Mouse (Mus musculus) thymus, postnatal 14 days (tissue): ENCODE data around the gene Acsm2.
"Not testable (repeated sequence)": the region's sequence is repeated elsewhere in the genome, so short reads cannot be mapped to it uniquely, and the experiment has no call there.

ENCODE experiments used
- DNase-seq: peaks from one replicate; pipeline ENCODE4 v3.0.0; 2021

The Acsm2 gene

GRCm38 (mm10) chr7:119554040-119554439 lies at the start of gene Acsm2:
Acsm2 (plus strand) TSS chr7:119554340.
- no peak for DNase-seq

GRCm38 (mm10) chr7:119511143-119511542 lies 43.0 kb upstream of the Acsm2 start:
- DNase-seq: no peak

DNA sequence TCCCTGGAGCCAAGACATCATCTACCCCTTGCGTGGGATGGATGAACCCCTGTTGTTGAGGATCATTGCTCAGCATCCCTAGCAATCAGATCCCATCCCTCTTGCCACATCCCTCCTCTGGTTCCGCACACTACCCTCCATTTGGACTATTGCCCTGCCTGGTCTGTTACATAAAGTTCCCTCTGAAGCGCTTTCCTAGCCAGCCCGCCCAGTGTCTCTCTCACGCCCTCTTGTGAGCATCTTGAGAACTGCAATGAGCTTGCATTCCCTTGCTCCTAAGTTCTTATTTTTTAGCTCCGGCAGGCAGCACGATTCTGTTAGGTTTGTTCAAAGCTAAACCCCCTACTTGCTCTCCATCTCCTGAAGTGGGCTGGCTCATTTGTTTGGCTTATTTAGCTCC lies 41.1 kb upstream of the Acsm2 start:
- DNase-seq: no peak

DNA sequence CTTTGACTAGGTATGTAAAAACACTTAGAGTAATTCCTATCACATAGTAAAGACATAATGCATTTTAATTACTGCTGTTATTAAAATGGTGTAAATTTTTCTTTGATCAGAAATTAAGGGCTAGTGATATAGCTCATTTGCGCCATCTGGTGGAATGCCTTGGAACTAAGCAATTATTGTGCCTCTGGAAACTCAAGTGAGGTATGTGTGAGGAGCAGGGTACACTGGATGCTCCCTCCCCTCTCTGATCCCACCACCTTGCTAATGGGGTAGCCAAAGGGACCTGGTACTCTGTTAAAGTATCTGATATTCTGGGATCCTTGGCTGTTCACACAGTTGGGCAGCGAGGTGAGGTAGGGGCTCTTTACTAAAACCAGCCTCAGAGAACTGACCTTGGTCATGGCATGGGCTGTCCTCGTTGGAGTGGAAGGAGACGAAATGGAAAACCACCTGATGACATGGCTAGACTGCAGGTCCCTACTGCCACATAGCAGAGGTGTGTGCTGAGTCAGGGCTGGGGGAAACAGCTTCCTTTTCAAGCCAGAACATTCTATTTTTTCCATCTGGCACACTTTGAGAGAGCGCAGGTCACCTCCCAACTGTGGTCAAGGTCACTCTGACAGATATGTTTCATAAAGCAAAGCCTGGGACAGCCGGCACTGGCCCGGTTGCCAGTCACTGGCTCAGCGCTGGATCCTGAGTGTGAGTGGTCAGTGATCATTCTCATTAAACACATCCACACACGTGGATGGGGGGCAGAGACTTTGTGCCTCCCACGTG lies 38.5 kb upstream of the Acsm2 start:
- peak; percentile 6 for DNase-seq

- no peak for DNase-seq
These were observed 37.9 kb upstream of the Acsm2 start for GRCm38 (mm10) chr7:119516272-119516558.

GRCm38 (mm10) chr7:119519163-119519562 lies 35.0 kb upstream of the Acsm2 start, which contains the start of gene Acsm5:
Acsm5 (plus strand) TSS chr7:119519463.
- no peak for DNase-seq

DNA sequence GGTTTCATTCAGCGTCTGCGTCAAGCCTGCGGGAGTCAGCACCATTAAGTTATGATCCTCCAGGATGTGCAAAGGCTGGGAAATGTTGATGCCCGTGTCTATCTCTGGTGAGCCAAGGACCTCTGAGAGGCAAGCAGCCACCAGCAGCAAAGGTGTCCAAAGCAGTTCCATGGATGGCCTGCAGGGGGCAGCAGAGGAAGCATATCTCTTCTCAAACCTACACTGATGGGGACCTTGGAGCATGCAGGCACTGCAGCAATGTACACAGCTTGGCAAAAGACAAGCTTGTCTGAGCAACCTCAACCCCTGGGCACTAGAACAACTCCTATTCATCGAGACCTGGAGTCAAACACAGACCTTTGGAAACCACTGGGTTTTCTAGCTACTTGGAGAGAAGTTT lies 34.5 kb upstream of the Acsm2 start:
- peak; percentile 36 for DNase-seq

DNA sequence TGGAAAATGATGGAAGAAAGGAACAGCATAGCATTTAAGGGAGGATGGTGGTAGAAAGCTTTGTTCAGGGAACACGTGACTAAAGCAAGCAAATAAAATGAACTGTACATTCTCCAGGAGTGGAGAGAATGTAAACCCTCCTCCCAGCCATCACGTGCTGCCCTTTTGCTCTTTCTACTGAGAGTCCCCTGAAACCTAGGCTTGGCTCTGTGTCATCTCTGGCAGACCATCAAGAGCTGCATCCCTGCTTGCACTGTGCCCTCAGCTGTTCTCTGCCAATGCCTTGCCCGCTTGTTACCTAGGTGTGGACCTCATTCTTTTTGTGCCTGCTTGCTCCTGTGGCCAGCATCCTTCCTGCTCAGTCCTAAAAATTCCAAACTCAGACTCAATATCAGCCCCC lies 32.3 kb upstream of the Acsm2 start:
- DNase-seq: no peak

GRCm38 (mm10) chr7:119522385-119522784 lies 31.8 kb upstream of the Acsm2 start:
- no peak for DNase-seq

DNA sequence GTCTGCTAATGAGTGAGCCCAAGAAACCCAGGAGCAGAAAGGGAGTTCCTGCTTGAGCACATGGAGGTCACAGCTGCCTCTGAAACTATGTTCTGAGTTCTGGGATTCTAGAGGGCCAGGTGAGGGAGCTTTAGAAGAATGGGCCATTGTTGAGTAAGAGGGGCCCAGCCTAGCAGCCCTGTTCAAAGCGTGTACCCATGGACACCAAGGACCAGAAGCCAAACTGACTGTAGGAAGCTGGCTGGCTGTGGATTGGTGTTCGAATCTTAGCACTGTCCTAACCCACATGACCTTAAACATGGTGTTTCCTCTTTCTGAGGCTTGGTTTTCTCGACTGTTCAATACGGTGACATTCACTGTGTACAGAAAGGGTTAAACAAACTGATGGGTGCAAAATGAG lies 30.8 kb upstream of the Acsm2 start, which contains the start of gene Pdilt:
Gene Pdilt, minus strand, starts transcription at position 101 of the 400 bp plus-strand sequence.
- DNase-seq: no peak

DNA sequence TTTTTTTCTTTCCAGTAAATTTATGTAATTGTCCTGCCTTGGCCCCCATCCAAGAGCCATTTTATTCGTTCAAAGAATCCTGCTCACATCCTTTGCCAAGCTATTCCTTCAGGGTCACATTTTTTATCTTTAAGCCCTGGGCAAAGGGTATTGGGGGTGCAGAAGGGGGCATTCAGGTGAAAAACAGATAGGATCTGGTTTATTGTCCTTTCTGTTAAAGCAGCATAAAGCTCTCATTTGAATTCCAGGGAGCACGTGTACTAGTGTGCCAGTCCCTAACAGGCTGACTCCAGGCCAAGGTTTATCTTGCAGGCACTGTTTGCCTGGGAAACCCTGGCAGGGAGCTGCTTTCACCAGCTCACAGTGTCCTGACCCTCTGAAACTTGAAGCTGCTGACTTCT lies 28.3 kb upstream of the Acsm2 start:
- no peak for DNase-seq

DNA sequence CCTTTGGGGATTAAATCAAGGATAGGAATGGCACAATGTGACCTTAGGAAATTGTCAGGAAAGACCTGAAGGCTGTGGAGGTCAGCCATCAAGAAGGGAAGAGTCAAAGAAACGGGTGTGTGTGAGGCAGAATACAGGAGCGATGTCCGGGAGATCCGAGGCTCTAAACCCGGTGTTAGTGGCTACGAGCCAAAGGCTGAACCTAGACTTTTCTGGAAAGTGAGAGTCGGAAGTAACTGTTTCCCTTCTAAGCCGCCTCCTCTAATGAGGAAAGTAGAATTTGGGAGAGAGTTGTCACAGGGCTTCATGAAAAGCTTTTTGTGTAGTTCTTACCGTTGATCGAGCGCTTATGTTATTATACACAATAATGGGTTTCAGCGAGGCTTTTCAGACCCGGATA lies 27.7 kb upstream of the Acsm2 start:
- no peak for DNase-seq

GRCm38 (mm10) chr7:119527135-119527534 lies 27.0 kb upstream of the Acsm2 start:
- DNase-seq: no peak

DNA sequence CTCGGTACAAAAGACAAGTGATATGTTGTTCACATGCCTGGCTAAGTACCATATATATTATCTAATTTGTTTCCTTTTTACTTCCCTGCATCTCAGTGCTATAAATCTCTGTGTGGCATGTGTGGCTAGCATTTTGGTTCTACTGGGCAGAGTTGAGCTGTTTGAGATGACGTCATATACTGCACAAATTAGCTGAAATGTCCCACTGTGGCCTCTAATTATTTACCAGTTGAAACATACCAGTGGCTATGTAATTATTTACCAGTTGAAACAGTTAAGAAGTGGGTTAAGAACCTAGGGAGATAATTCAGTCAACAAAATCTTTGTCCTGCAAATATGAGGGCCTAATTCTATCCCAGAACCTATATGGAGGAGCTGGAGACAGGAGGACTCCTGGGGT lies 26.6 kb upstream of the Acsm2 start:
- DNase-seq: no peak

DNA sequence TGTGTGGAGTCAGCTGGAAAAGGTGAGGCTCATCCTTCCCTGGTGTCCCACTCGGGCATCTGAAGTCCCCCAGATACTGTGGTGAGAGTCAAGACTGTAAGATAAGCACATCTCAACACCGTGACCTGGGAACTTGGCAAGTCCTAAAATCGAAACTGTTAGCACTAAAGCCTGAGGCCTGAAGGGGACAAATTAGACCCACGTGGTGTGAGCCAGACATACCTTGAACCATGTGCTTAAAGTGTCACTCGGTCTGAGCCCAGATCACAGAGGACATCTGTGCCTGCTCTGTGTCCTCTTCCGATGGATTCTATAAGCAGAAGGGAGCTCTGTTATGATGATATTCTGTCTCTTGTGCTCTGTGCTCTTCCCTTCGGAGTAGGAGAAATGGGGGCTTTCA lies 25.5 kb upstream of the Acsm2 start:
- no peak for DNase-seq

- DNase-seq: no peak
These were observed 21.2 kb upstream of the Acsm2 start for GRCm38 (mm10) chr7:119532924-119533323.

DNA sequence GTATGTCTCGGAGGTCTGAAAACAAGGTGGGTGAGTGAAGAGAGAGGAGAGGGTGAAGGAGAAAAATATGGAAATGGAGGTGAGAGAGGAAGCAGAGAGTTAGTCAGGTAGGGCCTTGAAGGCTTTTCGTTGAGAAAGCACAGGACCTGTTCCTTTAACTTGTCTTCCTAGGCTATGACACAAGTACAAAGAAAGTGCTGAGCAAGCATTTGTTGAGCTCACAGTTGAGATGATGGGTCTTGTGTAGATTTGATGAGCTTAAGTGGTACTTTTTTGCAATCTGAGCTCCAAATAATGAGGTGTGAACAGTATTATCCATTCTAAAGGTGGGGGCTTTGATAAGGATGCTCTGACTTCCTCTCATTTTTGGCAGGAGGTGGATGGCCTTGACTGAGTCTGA lies 19.8 kb upstream of the Acsm2 start:
- DNase-seq: no peak

GRCm38 (mm10) chr7:119542445-119542844 lies 11.7 kb upstream of the Acsm2 start:
- DNase-seq: no peak

DNA sequence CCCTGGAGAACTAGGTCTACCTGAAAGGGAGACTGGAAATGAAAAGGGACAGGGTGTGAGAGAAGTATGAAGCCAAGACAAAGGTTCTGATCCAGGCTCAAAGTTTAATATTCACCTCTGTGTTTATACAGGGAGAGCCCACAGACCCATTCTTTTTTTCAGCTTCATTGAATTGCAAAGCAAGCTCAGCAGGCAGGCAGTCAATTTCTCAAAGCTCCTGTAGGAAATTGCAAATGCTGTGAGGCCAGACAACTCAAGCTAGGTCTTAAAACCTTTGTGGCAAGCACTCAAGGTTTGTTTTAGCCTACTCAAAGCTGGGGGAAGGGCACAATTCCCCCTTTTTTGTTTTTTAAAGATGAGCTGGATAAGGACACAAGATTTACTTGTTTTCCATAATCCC lies 8.6 kb upstream of the Acsm2 start:
- no peak for DNase-seq

- DNase-seq: no peak
These were observed 3.5 kb upstream of the Acsm2 start for GRCm38 (mm10) chr7:119550471-119551222.

GRCm38 (mm10) chr7:119559789-119560451 lies 5.8 kb downstream of the Acsm2 start:
- DNase-seq: no peak

- DNase-seq: no peak
These were observed 6.3 kb downstream of the Acsm2 start for GRCm38 (mm10) chr7:119560452-119560835.

- no peak for DNase-seq
These were observed 7.3 kb downstream of the Acsm2 start for GRCm38 (mm10) chr7:119561441-119561840.

GRCm38 (mm10) chr7:119562476-119562875 lies 8.3 kb downstream of the Acsm2 start:
- not testable (repeated sequence) for DNase-seq
